Mouse (Mus musculus) embryonic facial prominence, embryonic 11.5 days (tissue): ENCODE measurements around the gene Bcl2. TPM values are rescaled to one million over a fixed set of nuclear protein-coding genes. Genes with fewer than 3 reads are reported as not detected.

Experiments
- ATAC-seq: fragments of 200-750 bp; cut with Nextera tagmentation; replicated peaks from 2 replicates; pipeline ENCODE4 v1.8.0; 2017; ENCODE audit warnings: low read depth; ENCODE audit not compliant: insufficient number of reproducible peaks, low FRiP score, low TSS enrichment
- DNase-seq: peaks from one replicate; pipeline ENCODE4 v3.0.0-alpha.2; 2015; ENCODE audit warnings: low spot score
- H3K27ac ChIP-seq: fragments of 300-500 bp; sonication (generic); replicated peaks from 2 replicates; pipeline ENCODE4 v1.5.1; 2014; ENCODE audit warnings: mild to moderate bottlenecking, low read depth, low read length, control low read depth
- H3K27me3 ChIP-seq: fragments of 300-500 bp; sonication (generic); 2 replicates; pipeline ENCODE4 v1.6.1; 2014; ENCODE audit warnings: mild to moderate bottlenecking, low read length, moderate library complexity, mixed read lengths; ENCODE audit not compliant: control insufficient read depth, insufficient read depth
- H3K36me3 ChIP-seq: fragments of 300-500 bp; sonication (generic); replicated peaks from 2 replicates; pipeline ENCODE4 v1.6.1; 2014; ENCODE audit warnings: low read depth, mild to moderate bottlenecking, low read length, moderate library complexity, mixed read lengths; ENCODE audit not compliant: control insufficient read depth, insufficient read depth
- H3K4me1 ChIP-seq: fragments of 300-500 bp; sonication (generic); 2 replicates; pipeline ENCODE4 v1.6.1; 2014; ENCODE audit warnings: low read length, mixed read lengths; ENCODE audit not compliant: control insufficient read depth, insufficient read depth
- H3K4me2 ChIP-seq: fragments of 300-500 bp; sonication (generic); 2 replicates; pipeline ENCODE4 v1.6.1; 2014; ENCODE audit warnings: low read depth, mild to moderate bottlenecking, control low read depth, low read length, moderate library complexity
- H3K4me3 ChIP-seq: fragments of 300-500 bp; sonication (generic); 2 replicates; pipeline ENCODE4 v1.5.1; 2014; ENCODE audit warnings: low read depth, low read length, control low read depth
- H3K9ac ChIP-seq: fragments of 300-500 bp; sonication (generic); replicated peaks from 2 replicates; pipeline ENCODE4 v1.6.1; 2014; ENCODE audit warnings: mild to moderate bottlenecking, control low read depth, low read length
- H3K9me3 ChIP-seq: fragments of 300-500 bp; sonication (generic); replicated peaks from 2 replicates; pipeline ENCODE4 v1.6.1; 2016; ENCODE audit warnings: mild to moderate bottlenecking, low read length, inconsistent platforms, mixed read lengths; ENCODE audit not compliant: control insufficient read depth
- WGBS: fragments of 180-500 bp; shearing (Covaris S2); extraction: QIAGEN DNeasy Blood & Tissue Kit; methylation state at CpG from one replicate; pipeline ENCODE4 v1.1.7; 2014; 5-methylcytosine and 5-hydroxymethylcytosine counted together
- polyA plus RNA-seq: library from polyadenylated mRNA; unstranded; fragments of >200 nt; fragmentation: Nextera tagmentation; extraction: Ambion mirVana; gene quantifications from 2 replicates; pipeline ENCODE4 v1.2.1, GENCODE M21; 2014

Bcl2 gene
- polyA plus RNA-seq, 1 experiment from 2014 or later = 7.1 TPM

DNA sequence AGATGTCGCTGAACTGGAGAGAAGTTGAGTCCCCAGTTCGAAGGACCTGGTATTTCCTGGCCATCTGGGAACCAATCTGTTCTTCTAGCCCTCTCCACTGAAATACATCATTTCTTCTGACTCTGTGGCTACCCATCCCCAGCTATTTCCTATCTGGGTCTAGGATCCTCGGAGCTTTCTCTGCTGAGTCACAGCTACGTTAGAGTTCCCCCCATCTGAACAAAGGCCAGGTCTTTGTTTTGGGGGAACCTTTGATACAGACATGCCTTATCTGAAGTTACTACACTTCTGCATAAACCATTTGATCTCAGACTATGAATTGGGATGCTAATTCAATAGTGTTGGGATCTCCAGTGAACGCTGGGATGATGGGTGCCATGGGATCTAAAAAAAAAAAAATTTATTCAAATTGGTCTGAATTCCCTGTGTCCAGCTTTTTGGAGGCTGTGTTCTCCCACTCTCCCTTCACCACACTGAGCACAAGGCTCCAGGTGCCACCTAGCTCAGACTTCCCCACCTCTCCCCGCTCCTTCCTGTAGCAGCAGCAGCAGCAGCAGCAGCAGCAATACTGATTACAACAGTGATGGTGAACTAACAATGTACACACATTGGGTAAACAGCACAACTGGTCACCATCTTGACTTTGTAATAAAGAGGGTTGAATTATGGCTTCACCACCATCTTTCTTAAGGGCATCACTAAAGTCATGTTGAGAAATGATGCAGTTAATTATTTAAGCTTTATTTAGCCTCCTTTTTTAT lies 34.7 kb upstream of the Bcl2 start:
- Histone ChIP-seq H3K27me3 (no peaks in the 10 kb centered on the region), H3K36me3 (no peaks in the 10 kb centered on the region), H3K9me3 (no peaks in the 10 kb centered on the region), H3K27ac (no peak overlapping the region), H3K4me3 (no peak overlapping the region), H3K4me1 (no peaks in the 10 kb centered on the region), H3K4me2 (no peak overlapping the region), H3K9ac (no peak overlapping the region)
- no peak for DNase-seq
- 84% methylated on average over 6 of the region's 6 CpGs for WGBS
- no peak for ATAC-seq

DNA sequence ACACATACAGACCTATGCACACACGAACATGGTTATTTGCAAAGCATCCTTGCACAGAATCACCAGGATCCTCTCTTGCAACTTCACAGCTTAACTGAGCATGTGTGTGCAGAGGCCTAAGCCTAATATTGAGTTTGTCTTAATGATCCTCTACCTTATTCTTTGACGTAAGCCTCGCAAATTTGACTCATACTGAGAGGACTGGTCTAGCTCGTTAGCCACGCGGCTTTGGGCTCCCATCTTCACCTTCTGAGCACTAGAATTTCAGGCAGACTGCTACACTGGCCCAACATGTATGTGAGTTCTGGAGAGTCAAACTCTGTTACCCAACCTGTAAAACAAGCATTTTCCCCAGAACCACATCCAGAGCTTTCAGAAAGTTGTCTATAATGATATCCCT lies 28.9 kb upstream of the Bcl2 start:
- Histone ChIP-seq H3K4me3 (no peak overlapping the region), H3K27me3 (no peaks in the 10 kb centered on the region), H3K9me3 (no peaks in the 10 kb centered on the region), H3K4me2 (no peak overlapping the region), H3K4me1 (no peaks in the 10 kb centered on the region), H3K27ac (no peak overlapping the region), H3K36me3 (no peaks in the 10 kb centered on the region), H3K9ac (no peak overlapping the region)
- ATAC-seq = no peak
- no peak for DNase-seq
- WGBS = 95% methylated on average over 6 of the region's 6 CpGs

DNA sequence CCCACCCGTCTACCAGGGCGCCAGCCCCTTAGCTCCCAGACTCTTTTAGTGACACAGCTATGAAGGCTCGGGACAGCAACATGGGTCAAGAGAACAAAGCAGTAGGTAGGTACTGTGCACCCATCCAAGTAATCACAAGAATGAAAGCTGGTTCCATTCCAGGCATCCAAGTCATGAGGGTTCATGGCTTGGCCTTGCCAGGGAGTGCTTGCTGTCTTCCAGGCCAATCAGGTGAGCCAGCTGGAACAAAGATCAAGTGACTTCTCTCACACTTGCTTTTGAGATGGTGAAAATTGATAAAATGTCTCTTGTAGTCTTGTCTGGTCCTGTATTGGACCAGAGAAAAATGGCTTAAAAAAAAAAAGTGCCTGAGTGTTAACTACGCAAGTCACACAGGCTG lies 26.7 kb upstream of the Bcl2 start:
- Histone ChIP-seq H3K9ac (no peak overlapping the region), H3K36me3 (no peaks in the 10 kb centered on the region; the same call in 1 of the 2 replicates), H3K27me3 (no peaks in the 10 kb centered on the region), H3K4me1 (no peaks in the 10 kb centered on the region), H3K4me2 (no peak overlapping the region), H3K9me3 (no peaks in the 10 kb centered on the region), H3K4me3 (no peak overlapping the region), H3K27ac (no peak overlapping the region)
- WGBS = 98% methylated on average over 4 of the region's 4 CpGs
- no peak for DNase-seq
- no peak for ATAC-seq

DNA sequence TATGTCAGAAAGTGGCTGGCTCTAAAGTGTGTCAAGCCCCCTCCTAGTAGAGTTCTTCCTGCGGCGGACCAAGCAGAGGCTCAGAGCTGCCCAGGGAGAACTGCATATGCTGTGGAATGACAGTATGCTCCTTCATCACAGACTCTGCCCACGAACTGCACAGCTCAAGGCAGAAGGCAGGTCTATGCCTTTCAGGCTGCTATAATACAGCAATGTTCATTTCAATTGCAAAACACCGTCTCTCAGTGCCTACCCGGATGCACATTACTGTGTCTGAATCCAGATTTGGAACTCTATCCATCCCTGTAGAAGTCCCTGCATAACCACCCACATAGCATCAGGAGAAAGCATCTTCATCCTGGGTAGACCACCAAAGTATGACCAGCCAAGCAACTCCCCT lies 25.7 kb upstream of the Bcl2 start:
- no peak overlapping the region for H3K4me2 ChIP-seq
- 88% methylated on average over 5 of the region's 5 CpGs for WGBS
- no peaks in the 10 kb centered on the region; the same call in 1 of the 2 replicates for H3K36me3 ChIP-seq
- no peak overlapping the region for H3K27ac ChIP-seq
- no peak for DNase-seq
- no peak for ATAC-seq
- H3K9ac ChIP-seq = no peak overlapping the region
- no peaks in the 10 kb centered on the region for H3K9me3 ChIP-seq
- no peak overlapping the region for H3K4me3 ChIP-seq
- no peaks in the 10 kb centered on the region for H3K27me3 ChIP-seq
- H3K4me1 ChIP-seq = no peaks in the 10 kb centered on the region

DNA sequence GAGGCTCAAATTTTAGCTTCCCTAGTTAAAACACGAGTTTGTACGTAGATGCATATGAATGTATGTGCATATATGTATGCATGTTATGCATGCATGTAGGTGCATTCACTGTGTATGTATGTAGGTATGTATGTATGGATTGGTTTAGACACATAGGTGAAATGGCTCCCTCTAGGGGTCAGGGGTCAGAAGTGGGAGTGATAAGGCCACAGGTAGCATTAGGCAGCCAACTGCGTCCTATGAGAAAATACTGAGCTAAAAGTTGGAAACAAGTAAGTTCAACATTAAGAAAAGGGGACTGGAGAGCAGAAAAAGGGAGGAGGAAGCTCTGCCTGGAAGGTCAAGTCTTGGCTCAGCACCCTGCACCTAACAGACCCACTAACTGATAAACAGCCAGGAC lies 24.0 kb upstream of the Bcl2 start:
- H3K9ac ChIP-seq = no peak overlapping the region
- DNase-seq (peak; percentile 47), ATAC-seq (no peak)
- no peaks in the 10 kb centered on the region for H3K4me1 ChIP-seq
- no peaks in the 10 kb centered on the region; the same call in 1 of the 2 replicates for H3K36me3 ChIP-seq
- H3K9me3 ChIP-seq = no peaks in the 10 kb centered on the region
- H3K4me3 ChIP-seq = no peak overlapping the region
- H3K4me2 ChIP-seq = no peak overlapping the region
- H3K27me3 ChIP-seq = no peaks in the 10 kb centered on the region
- WGBS = 83% methylated on average over 3 of the region's 3 CpGs
- no peak overlapping the region for H3K27ac ChIP-seq

DNA sequence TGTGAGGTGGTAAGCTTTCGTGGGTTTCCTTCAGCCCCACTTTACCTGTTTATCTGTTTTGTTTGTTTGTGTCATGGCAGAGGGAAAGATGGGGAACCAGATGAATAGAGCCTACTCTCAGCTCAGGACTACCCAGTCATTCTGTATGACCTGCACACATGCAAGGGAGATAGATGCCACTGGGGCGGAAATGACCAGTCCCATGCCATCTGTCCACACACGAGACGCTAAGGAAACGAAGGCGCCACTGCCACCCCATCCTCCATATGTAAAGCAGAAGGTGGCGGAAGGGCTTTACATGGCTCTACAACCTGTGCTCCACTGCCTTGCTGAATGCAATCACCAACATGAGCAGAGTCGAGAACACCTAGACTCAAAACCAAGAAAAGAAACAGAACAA lies 22.1 kb upstream of the Bcl2 start:
- Histone ChIP-seq H3K4me1 (no peaks in the 10 kb centered on the region), H3K9me3 (no peaks in the 10 kb centered on the region), H3K36me3 (no peaks in the 10 kb centered on the region; the same call in 1 of the 2 replicates), H3K4me3 (no peak overlapping the region), H3K4me2 (no peak overlapping the region), H3K9ac (no peak overlapping the region), H3K27ac (no peak overlapping the region), H3K27me3 (no peaks in the 10 kb centered on the region)
- WGBS = 93% methylated on average over 8 of the region's 8 CpGs
- ATAC-seq (no peak), DNase-seq (no peak)

DNA sequence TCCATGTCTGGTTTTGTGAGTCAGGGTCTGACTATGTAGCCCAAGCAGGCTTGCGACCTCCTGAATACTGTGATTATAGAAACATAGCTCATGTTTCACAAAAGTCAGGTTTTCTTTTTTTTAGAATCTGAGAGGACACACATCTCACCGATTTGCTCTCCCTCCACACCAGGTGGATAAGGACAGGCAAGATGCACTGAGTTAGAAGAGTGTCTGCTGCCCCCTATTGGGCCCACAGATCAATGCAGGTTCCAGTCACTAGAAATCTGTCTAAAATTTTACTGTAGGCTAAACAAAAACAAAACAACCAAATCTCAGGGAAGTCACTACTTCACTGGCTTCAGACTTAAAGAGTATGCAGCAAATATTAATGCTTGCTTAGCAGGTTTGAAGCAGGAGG lies 21.5 kb upstream of the Bcl2 start:
- Histone ChIP-seq H3K36me3 (no peaks in the 10 kb centered on the region; the same call in 1 of the 2 replicates), H3K27me3 (no peaks in the 10 kb centered on the region), H3K27ac (no peak overlapping the region), H3K9me3 (no peaks in the 10 kb centered on the region), H3K4me3 (no peak overlapping the region), H3K4me1 (no peaks in the 10 kb centered on the region), H3K9ac (no peak overlapping the region), H3K4me2 (no peak overlapping the region)
- ATAC-seq = no peak
- peak; percentile 63 for DNase-seq
- 60% methylated on average over 2 of the region's 2 CpGs for WGBS

DNA sequence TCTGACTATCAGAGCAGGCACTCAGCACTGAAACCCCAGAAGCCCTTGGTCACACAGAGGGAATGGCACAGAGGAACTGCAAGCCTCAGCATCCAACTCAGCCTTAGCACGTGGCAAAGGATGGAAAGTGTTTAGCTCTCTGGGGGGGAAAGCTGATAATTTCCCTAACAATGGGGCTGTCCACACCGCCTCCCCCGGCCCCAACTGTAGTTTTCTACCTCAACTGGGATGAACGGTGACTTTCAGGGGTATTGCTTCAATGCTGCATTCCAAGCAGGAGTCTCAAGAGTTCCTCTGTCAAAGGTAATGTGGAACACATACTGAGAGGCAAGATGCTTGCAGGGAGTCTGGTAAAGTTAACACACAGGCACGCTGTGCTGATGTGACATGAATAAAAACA lies 8.0 kb upstream of the Bcl2 start:
- Histone ChIP-seq H3K4me3 (no peak overlapping the region), H3K4me2 (no peak overlapping the region), H3K36me3 (no peaks in the 10 kb centered on the region; the same call in 1 of the 2 replicates), H3K27ac (no peak overlapping the region), H3K27me3 (no peaks in the 10 kb centered on the region), H3K9ac (no peak overlapping the region), H3K4me1 (no peaks in the 10 kb centered on the region), H3K9me3 (no peaks in the 10 kb centered on the region)
- no peak for DNase-seq
- 36% methylated on average over 5 of the region's 5 CpGs for WGBS
- no peak for ATAC-seq
